Mouse (Mus musculus) erythroblast, embryonic 14.5 days (primary cell): ENCODE results near the gene Pcdh19. TPM values are rescaled to one million over a fixed set of nuclear protein-coding genes. Genes with fewer than 3 reads are reported as not detected.

ENCODE experiments used
- H3K27me3 ChIP-seq: 2 replicates; pipeline ENCODE4 v1.6.1; 2012; ENCODE audit warnings: inconsistent platforms; ENCODE audit not compliant: control insufficient read depth
- H3K36me3 ChIP-seq: 2 replicates; pipeline ENCODE4 v1.6.1; 2012; ENCODE audit warnings: mild to moderate bottlenecking, inconsistent platforms; ENCODE audit not compliant: control insufficient read depth
- H3K4me1 ChIP-seq: 2 replicates; pipeline ENCODE4 v1.6.1; 2012; ENCODE audit warnings: inconsistent platforms; ENCODE audit not compliant: control insufficient read depth
- H3K4me3 ChIP-seq: replicated peaks from 2 replicates; pipeline ENCODE3; 2012; ENCODE audit warnings: moderate library complexity, mild to moderate bottlenecking, inconsistent platforms
- H3K9me3 ChIP-seq: 2 replicates; pipeline ENCODE4 v1.6.1; 2012; ENCODE audit warnings: low read length, inconsistent platforms, mixed read lengths; ENCODE audit not compliant: control insufficient read depth
- GATA1 ChIP-seq: IDR thresholded peaks from 2 replicates; pipeline ENCODE4 v1.6.1; 2012; ENCODE audit warnings: low read length, inconsistent platforms, mixed read lengths
- TAL1 ChIP-seq: IDR thresholded peaks from 3 replicates; pipeline ENCODE4 v1.6.1; 2012; ENCODE audit warnings: low read length, inconsistent platforms, mixed read lengths
- polyA plus RNA-seq: library from polyadenylated mRNA; stranded (reverse); fragments of >175 nt; gene quantifications from 2 replicates; pipeline ENCODE4 v1.2.3, GENCODE M21; 2012

The Pcdh19 gene
- polyA plus RNA-seq, 1 experiment: not detected

- no peaks in the 10 kb centered on the region for H3K27me3 ChIP-seq
- H3K36me3 ChIP-seq: no peaks in the 10 kb centered on the region
- no peaks in the 10 kb centered on the region for H3K9me3 ChIP-seq
- H3K4me3 ChIP-seq: no peak overlapping the region
- TF ChIP-seq GATA1 (no peak), TAL1 (no peak)
- H3K4me1 ChIP-seq: no peaks in the 10 kb centered on the region
Measured at GRCm38 (mm10) chrX:133673796-133674195, 15.0 kb downstream of the Pcdh19 start.

- H3K36me3 ChIP-seq: no peaks in the 10 kb centered on the region
- TF ChIP-seq GATA1: no peak
- TF ChIP-seq TAL1: no peak
- no peaks in the 10 kb centered on the region for H3K9me3 ChIP-seq
- no peaks in the 10 kb centered on the region for H3K4me1 ChIP-seq
- H3K27me3 ChIP-seq: no peaks in the 10 kb centered on the region
- no peak overlapping the region for H3K4me3 ChIP-seq
Measured at GRCm38 (mm10) chrX:133660111-133660510, 28.7 kb downstream of the Pcdh19 start.

- TF ChIP-seq GATA1 (no peak), TAL1 (no peak)
- Histone ChIP-seq H3K9me3 (no peaks in the 10 kb centered on the region), H3K27me3 (no peaks in the 10 kb centered on the region), H3K4me1 (no peaks in the 10 kb centered on the region), H3K4me3 (no peak overlapping the region), H3K36me3 (no peaks in the 10 kb centered on the region)
Measured at GRCm38 (mm10) chrX:133657308-133658302, 31.2 kb downstream of the Pcdh19 start.

GRCm38 (mm10) chrX:133655876-133656538 is 32.8 kb downstream of the Pcdh19 start:
- Histone ChIP-seq H3K4me1 (no peaks in the 10 kb centered on the region), H3K36me3 (no peaks in the 10 kb centered on the region), H3K9me3 (no peaks in the 10 kb centered on the region), H3K4me3 (no peak overlapping the region), H3K27me3 (no peaks in the 10 kb centered on the region)
- TF ChIP-seq GATA1 (no peak), TAL1 (no peak)

GRCm38 (mm10) chrX:133655196-133655595 is 33.6 kb downstream of the Pcdh19 start:
- Histone ChIP-seq H3K9me3 (no peaks in the 10 kb centered on the region), H3K4me1 (no peaks in the 10 kb centered on the region), H3K36me3 (no peaks in the 10 kb centered on the region), H3K27me3 (no peaks in the 10 kb centered on the region), H3K4me3 (no peak overlapping the region)
- no peak for TF ChIP-seq GATA1

- H3K9me3 ChIP-seq: no peaks in the 10 kb centered on the region
- TF ChIP-seq TAL1 (no peak), GATA1 (no peak)
- H3K36me3 ChIP-seq: no peaks in the 10 kb centered on the region
- H3K27me3 ChIP-seq: no peaks in the 10 kb centered on the region
- no peak overlapping the region for H3K4me3 ChIP-seq
- no peaks in the 10 kb centered on the region for H3K4me1 ChIP-seq
Measured at GRCm38 (mm10) chrX:133653071-133653470, 35.7 kb downstream of the Pcdh19 start.

- H3K4me1 ChIP-seq: no peaks in the 10 kb centered on the region
- H3K4me3 ChIP-seq: no peak overlapping the region
- no peaks in the 10 kb centered on the region for H3K27me3 ChIP-seq
- H3K9me3 ChIP-seq: no peaks in the 10 kb centered on the region
- H3K36me3 ChIP-seq: no peaks in the 10 kb centered on the region
- no peak for TF ChIP-seq GATA1
- no peak for TF ChIP-seq TAL1
Measured at GRCm38 (mm10) chrX:133650379-133650778, 38.4 kb downstream of the Pcdh19 start.

- Histone ChIP-seq H3K4me1 (no peaks in the 10 kb centered on the region), H3K4me3 (no peak overlapping the region), H3K36me3 (no peaks in the 10 kb centered on the region), H3K27me3 (no peaks in the 10 kb centered on the region), H3K9me3 (no peaks in the 10 kb centered on the region)
- TF ChIP-seq GATA1 (no peak), TAL1 (no peak)
Measured at GRCm38 (mm10) chrX:133647809-133648208, 41.0 kb downstream of the Pcdh19 start.

GRCm38 (mm10) chrX:133639445-133639844 is 49.3 kb downstream of the Pcdh19 start:
- Histone ChIP-seq H3K9me3 (no peaks in the 10 kb centered on the region), H3K4me3 (no peak overlapping the region), H3K27me3 (no peaks in the 10 kb centered on the region), H3K4me1 (no peaks in the 10 kb centered on the region), H3K36me3 (no peaks in the 10 kb centered on the region)
- no peak for TF ChIP-seq TAL1
- TF ChIP-seq GATA1: no peak
